Mouse (Mus musculus) v-Abl transformed pro-B cells (cell line): Measurements from ENCODE around the gene Atp5k.

Experiments used
- in situ Hi-C, 2 experiments: fragments of 400-800 bp; cut with MboI; formaldehyde crosslinking; loops; one replicate each; pipeline ENCODE4 v1.15.1; 2025; ENCODE audit not compliant: unreplicated experiment in 2 of 2

Gene Atp5k

DNA sequence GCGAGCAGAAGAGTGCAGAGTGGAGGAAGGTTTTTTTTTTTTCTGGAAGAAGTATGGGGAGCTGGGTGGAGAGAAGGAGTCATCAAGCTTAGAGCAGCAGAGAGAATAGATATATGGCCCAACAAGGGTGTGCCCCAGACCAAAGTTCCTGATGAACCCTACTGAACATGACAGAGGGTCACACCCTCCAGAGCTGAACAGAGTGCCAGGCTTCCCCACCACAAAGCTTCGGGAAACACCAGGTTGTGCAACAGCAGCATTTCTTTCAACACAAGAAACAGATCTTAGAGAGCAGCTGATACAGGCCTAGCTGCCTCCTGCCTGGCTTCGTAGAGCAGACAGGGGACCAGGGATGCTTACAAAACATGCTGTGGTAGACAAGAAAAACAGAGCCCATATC lies 12.7 kb upstream of the Atp5k start:
- in situ Hi-C loops, result loop anchor here in 1 of 2 experiments (25.0 kb wide), 2 partner anchors 410 to 1115 kb away; partner anchors contain the start of gene Crlf2

GRCm38 (mm10) chr5:108436101-108436500 lies 1.9 kb upstream of the Atp5k start:
- in situ Hi-C loops, result loop anchor here (10.0 to 25.0 kb wide), 3 partner anchors 399 to 1126 kb away; partner anchors contain the start of genes Btbd8 (in 1 of the 2), Crlf2 (in 1 of the 2) and Lpcat2b (in 1 of the 2)

DNA sequence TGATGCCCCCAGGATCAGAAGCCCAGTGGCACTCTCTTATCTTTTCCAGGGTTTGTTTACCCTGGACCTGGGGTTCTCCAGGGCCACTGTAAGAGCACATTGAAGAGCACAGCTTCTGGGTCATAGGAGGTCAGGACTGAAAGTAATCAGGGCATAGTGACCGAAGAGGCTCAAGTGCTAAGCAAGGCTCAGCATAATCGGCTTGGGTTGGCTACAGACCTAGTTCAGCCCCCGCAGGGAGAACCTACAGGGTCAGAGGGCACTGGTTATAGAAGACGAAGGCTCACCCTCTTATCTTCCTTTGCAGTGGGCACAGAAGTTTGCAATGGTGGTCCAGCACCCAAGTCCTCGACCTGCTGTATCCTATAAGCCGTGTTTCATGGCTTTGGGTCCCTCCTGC lies 3.1 kb downstream of the Atp5k start:
- in situ Hi-C loops, result loop anchor here (10.0 to 25.0 kb wide), 3 partner anchors 394 to 1131 kb away; partner anchors contain the start of genes Btbd8 (in 1 of the 2), Crlf2 (in 1 of the 2) and Lpcat2b (in 1 of the 2)

GRCm38 (mm10) chr5:108427186-108427585 lies 7.1 kb downstream of the Atp5k start:
- in situ Hi-C loops, result loop anchor here (5.0 to 25.0 kb wide), 3 partner anchors 225 to 1135 kb away; partner anchors contain the start of gene Crlf2 (in 1 of the 2)

- in situ Hi-C loops, result no loop called here
Observed at GRCm38 (mm10) chr5:108423427-108423826, 10.8 kb downstream of the Atp5k start.

DNA sequence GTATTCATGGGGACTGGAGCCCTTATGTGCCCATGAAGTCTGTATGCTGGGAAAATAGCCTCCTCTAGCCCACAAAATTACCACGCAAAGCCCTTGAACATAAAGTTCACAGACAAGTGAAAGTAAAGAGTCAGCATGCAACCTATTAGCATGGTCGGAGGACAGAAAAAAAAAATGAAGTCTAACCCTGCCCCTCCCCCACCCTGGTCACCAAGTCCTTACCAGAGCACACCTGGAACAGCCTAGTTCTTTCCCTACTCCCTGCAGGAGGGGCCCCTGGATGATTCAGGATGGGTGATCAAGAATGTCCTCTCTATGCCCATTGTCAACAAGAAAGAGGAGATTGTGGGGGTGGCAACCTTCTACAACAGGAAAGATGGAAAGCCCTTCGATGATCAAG lies 11.5 kb downstream of the Atp5k start:
- in situ Hi-C loops, result no loop called here

GRCm38 (mm10) chr5:108414711-108415110 lies 19.5 kb downstream of the Atp5k start:
- in situ Hi-C loops, result no loop called here

GRCm38 (mm10) chr5:108406977-108407376 lies 27.3 kb downstream of the Atp5k start:
- in situ Hi-C loops, result no loop called here

GRCm38 (mm10) chr5:108405460-108405859 lies 28.8 kb downstream of the Atp5k start:
- in situ Hi-C loops, result no loop called here

GRCm38 (mm10) chr5:108403453-108403852 lies 30.8 kb downstream of the Atp5k start:
- in situ Hi-C loops, result no loop called here

- in situ Hi-C loops, result no loop called here
Observed at GRCm38 (mm10) chr5:108389744-108390143, 44.5 kb downstream of the Atp5k start.

DNA sequence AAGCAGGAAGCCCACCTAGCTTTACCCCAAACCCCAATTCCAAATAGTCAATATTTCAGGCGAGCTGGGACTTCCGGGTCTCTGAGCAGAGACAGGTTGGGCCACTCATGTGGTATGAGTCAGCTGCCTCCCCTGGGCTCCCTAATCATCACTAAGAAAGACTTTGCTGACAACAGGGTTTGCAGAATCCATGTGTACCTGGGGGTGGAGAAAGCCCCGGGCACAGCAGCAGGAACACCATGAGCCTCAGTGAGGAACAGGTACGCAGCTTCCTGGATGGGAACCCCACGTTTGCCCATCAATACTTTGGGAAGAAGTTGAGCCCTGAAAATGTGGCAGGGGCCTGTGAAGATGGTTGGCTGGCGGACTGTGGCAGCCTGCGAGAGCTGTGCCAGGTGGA lies 46.0 kb downstream of the Atp5k start, which contains the start of gene Pde6b:
Gene Pde6b, plus strand, starts transcription at position 191 of the 400 bp plus-strand sequence.
- in situ Hi-C loops, result no loop called here

- in situ Hi-C loops, result no loop called here
Observed at GRCm38 (mm10) chr5:108386449-108386848, 47.8 kb downstream of the Atp5k start.

DNA sequence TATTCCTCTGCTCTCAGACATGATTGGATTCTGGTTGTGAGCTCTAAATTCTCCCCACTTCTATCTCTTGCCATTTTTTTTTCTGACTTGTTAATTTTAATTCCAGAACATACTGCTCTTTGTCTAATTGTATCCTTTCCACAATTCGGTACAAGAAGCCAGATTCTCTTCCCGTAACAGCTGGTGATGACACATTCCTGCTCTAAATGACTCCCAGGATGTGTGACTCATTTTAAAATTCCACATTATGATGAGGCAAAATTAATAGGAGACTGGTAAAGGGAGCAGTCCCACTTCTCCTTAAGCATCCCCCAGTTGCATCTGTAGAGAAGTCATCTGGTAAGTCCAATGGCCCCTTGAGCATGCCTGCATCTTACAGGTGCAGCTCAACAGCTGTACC lies 48.6 kb downstream of the Atp5k start:
- in situ Hi-C loops, result no loop called here
